27 mouse cellular contexts compared by ENCODE assay signal in the genomic region with DNA sequence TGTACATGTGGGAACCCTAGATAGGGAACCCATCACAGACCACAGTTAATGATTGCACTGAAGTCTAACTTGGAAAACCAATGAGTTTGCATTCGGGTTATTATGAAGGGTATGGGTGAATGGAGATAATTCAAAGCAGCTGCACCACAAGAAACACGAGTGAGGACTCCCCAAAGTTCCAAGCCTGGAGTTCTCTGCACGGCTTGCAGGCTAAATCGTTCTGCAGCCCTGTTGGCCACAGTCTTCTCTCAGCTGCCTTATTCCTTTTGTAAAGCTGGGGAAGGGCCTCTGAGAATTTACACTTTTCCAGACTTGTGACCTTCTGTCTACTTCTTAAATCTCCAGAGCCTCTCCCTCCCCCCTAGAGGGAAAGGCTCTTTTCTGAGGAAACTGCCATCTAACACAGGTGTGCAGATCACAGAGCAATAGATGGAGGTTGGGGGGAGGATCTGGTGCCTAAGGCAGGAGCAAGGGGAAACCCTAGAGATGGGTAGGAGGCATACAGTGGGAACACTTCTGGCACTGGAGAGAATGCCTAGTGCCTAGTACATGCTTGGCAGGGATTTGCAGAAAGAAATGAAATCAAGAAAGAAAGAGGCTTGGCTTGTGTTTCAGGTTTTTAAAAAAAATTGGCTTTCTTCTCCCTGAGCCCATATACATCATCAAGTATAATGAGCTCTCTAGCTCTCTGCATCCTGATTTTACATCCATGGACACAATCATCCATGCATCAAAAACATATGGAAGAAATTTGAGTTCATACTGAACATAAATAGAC. TPM values are rescaled to one million over a fixed set of nuclear protein-coding genes. Genes with fewer than 3 reads are reported as not detected.
DNase-seq lines count a peak whose midpoint lies in the region; ATAC-seq lines count a peak whose summit lies in the region.
"Had no signal": no experiment of that assay in that cellular context is flagged by ENCODE, and none has a peak within 500 bp of the region (broad histone marks: within the 10 kb centered on the region; RNA-seq: fewer than 3 reads in every experiment).

No protein-coding gene starts in this region.

- H3K36me3 ChIP-seq in embryonic facial prominence, embryonic 13.5 days, result no peaks in the 10 kb centered on the region
- no peaks in the 10 kb centered on the region for H3K36me3 ChIP-seq in limb, embryonic 11.5 days (ENCODE audit: control insufficient read depth, insufficient read depth, low read length)
- H3K36me3 ChIP-seq in midbrain, embryonic 15.5 days (replicated peaks), result no peaks in the 10 kb centered on the region
- H3K36me3 ChIP-seq: heart, embryonic 12.5 days; lung, embryonic 15.5 days; neural tube, embryonic 12.5 days; stomach, embryonic 15.5 days had no signal

- H3K27me3 ChIP-seq in embryonic facial prominence, embryonic 13.5 days, result no peaks in the 10 kb centered on the region
- no peaks in the 10 kb centered on the region for H3K27me3 ChIP-seq in limb, embryonic 11.5 days (ENCODE audit: control insufficient read depth, insufficient read depth, low read length)
- no peaks in the 10 kb centered on the region for H3K27me3 ChIP-seq in midbrain, embryonic 15.5 days (replicated peaks)
- H3K27me3 ChIP-seq: lung, embryonic 15.5 days; neural tube, embryonic 12.5 days; stomach, embryonic 15.5 days had no signal

- H3K4me1 ChIP-seq in embryonic facial prominence, embryonic 13.5 days, result peaks cover 25% of the 10 kb centered on the region
- peaks cover 3% of the 10 kb centered on the region; the same call in 1 of the 2 replicates for H3K4me1 ChIP-seq in limb, embryonic 11.5 days (ENCODE audit: control insufficient read depth, insufficient read depth, low read length)
- H3K4me1 ChIP-seq in midbrain, embryonic 15.5 days, result peaks cover 1% of the 10 kb centered on the region
- H3K4me1 ChIP-seq: heart, embryonic 12.5 days; lung, embryonic 15.5 days; stomach, embryonic 15.5 days had no signal

- WGBS in embryonic facial prominence, embryonic 13.5 days, result 20% methylated on average over 4 of the region's 4 CpGs
- 32% methylated on average over 4 of the region's 4 CpGs for WGBS in limb, embryonic 11.5 days
- whole genome bisulfite sequencing in midbrain, embryonic 15.5 days, result 79% methylated on average over 4 of the region's 4 CpGs

- intact Hi-C loops in heart, postnatal 14 days (cut with DNase I), result no loop called here

- DNase-seq in heart, adult 11 months, result peak; percentile 34
- no peak for DNase-seq in heart, postnatal 14 days
- peak; percentile 6 for DNase-seq in limb, embryonic 11.5 days (ENCODE audit: low spot score)
- peak; percentile 57 for DNase-seq in telencephalon, adult 2 months (ENCODE audit: low read depth, low spot score)
- DNase-seq in adrenal gland, postnatal 36 days, result no peak
- DNase-seq: adrenal gland, postnatal 25 days; cerebellum, adult 2 months; cerebellum, postnatal 14 days; gastrocnemius, postnatal 25 days; heart, adult 2 months; kidney, adult 9 months; kidney, postnatal 10 days; right cerebral cortex, postnatal 14 days; thymus, postnatal 14 days had no signal

- H3K9me3 ChIP-seq in embryonic facial prominence, embryonic 13.5 days, result no peaks in the 10 kb centered on the region
- no peaks in the 10 kb centered on the region for H3K9me3 ChIP-seq in limb, embryonic 11.5 days (ENCODE audit: control insufficient read depth, low read length)
- H3K9me3 ChIP-seq in midbrain, embryonic 15.5 days, result no peaks in the 10 kb centered on the region
- H3K9me3 ChIP-seq: heart, embryonic 12.5 days; lung, embryonic 15.5 days; neural tube, embryonic 12.5 days; stomach, embryonic 15.5 days had no signal

- peak; percentile 32 for ATAC-seq in embryonic facial prominence, embryonic 13.5 days (ENCODE audit: insufficient number of reproducible peaks, insufficient read depth, low FRiP score, low TSS enrichment, low read depth)
- ATAC-seq in limb, embryonic 11.5 days (ENCODE audit: insufficient number of reproducible peaks, low FRiP score, low TSS enrichment, low read depth), result no peak
- ATAC-seq in midbrain, embryonic 15.5 days (replicated peaks), result no peak
- ATAC-seq: CD4-positive, CD25-positive, alpha-beta regulatory T cell, adult 4 months; forebrain, embryonic 14.5 days; intestine, postnatal 0 days had no signal

- H3K9ac ChIP-seq in embryonic facial prominence, embryonic 13.5 days, result no peak overlapping the region
- no peak overlapping the region for H3K9ac ChIP-seq in limb, embryonic 11.5 days (ENCODE audit: low read length)
- no peak overlapping the region for H3K9ac ChIP-seq in midbrain, embryonic 15.5 days
- H3K9ac ChIP-seq: heart, embryonic 12.5 days; hindbrain, embryonic 14.5 days; lung, embryonic 15.5 days; neural tube, embryonic 12.5 days; stomach, embryonic 15.5 days had no signal

- no peak overlapping the region for H3K4me3 ChIP-seq in embryonic facial prominence, embryonic 13.5 days
- no peak overlapping the region for H3K4me3 ChIP-seq in limb, embryonic 11.5 days (ENCODE audit: low read depth, low read length)
- H3K4me3 ChIP-seq in midbrain, embryonic 15.5 days, result no peak overlapping the region
- H3K4me3 ChIP-seq: heart, adult 2 months; heart, embryonic 12.5 days; lung, embryonic 15.5 days; myocyte; neural tube, embryonic 12.5 days; stomach, embryonic 15.5 days had no signal

- H3K4me2 ChIP-seq in embryonic facial prominence, embryonic 13.5 days, result no peak overlapping the region
- no peak overlapping the region for H3K4me2 ChIP-seq in limb, embryonic 11.5 days (ENCODE audit: low read depth, severe bottlenecking)
- no peak overlapping the region for H3K4me2 ChIP-seq in midbrain, embryonic 15.5 days
- H3K4me2 ChIP-seq: heart, embryonic 12.5 days; hindbrain, embryonic 14.5 days; liver, embryonic 11.5 days; lung, embryonic 15.5 days; midbrain, embryonic 11.5 days; neural tube, embryonic 12.5 days; stomach, embryonic 15.5 days had no signal

- H3K27ac ChIP-seq in embryonic facial prominence, embryonic 13.5 days, result peak overlapping the region; percentile 83
- H3K27ac ChIP-seq in limb, embryonic 11.5 days (replicated peaks; ENCODE audit: low read depth, low read length), result no peak overlapping the region
- no peak overlapping the region for H3K27ac ChIP-seq in midbrain, embryonic 15.5 days
- H3K27ac ChIP-seq: heart, adult 2 months; hindbrain, embryonic 14.5 days; lung, embryonic 15.5 days; neural tube, embryonic 12.5 days; stomach, embryonic 15.5 days had no signal

RNA-seq across cellular contexts. Expression of a gene that starts 9.7 kb away (rescaled TPM):
- 10 to 100 TPM; 11.5 to 12.0 TPM for total RNA-seq in heart, postnatal 14 days (2021)
- 42.5 and 44.3 TPM in 2 replicates for polyA plus RNA-seq in embryonic facial prominence, embryonic 13.5 days (2015; fragmentation: Nextera tagmentation; extraction: Ambion mirVana)
- polyA plus RNA-seq in limb, embryonic 11.5 days (2014; fragmentation: Nextera tagmentation; extraction: Ambion mirVana), result 24.1 and 25.0 TPM in 2 replicates
- polyA plus RNA-seq in midbrain, embryonic 15.5 days (2015; fragmentation: Nextera tagmentation; extraction: Ambion mirVana), result 18.8 and 19.5 TPM in 2 replicates
- 10 to 100 TPM; 38.5 to 41.8 TPM for total RNA-seq in adrenal gland, postnatal 36 days (2021)

Comparison
In these comparisons a context has a peak if more than half of its experiments do, and no peak if none do; other contexts are left out.
1. DNase-seq: peak in heart, adult 11 months (single experiment), limb, embryonic 11.5 days (single experiment) and telencephalon, adult 2 months (single experiment); none in heart, postnatal 14 days (0 of 2) and adrenal gland, postnatal 36 days (0 of 2).